Mouse (Mus musculus): Measurements from ENCODE around the gene Myog. TPM values are rescaled to one million over a fixed set of nuclear protein-coding genes. Genes with fewer than 3 reads are reported as not detected.

Myog gene
- polyA plus RNA-seq, 1 experiment from 2014 or later, result 13.1 TPM

Other genes starting within 250 kb of the Myog start
- 31.1 and 32.2 TPM in 2 replicates for gene Btg2, start 210.9 kb upstream of the Myog start, polyA plus RNA-seq (2015; fragmentation: Nextera tagmentation; extraction: Ambion mirVana)
- gene Chit1, start 178.7 kb upstream of the Myog start, polyA plus RNA-seq (2015; fragmentation: Nextera tagmentation; extraction: Ambion mirVana), result 0.30 and 0.31 TPM in 2 replicates
- 1.7 and 2.2 TPM in 2 replicates for gene Chil1, start 107.8 kb upstream of the Myog start, polyA plus RNA-seq (2015; fragmentation: Nextera tagmentation; extraction: Ambion mirVana)
- gene Mybph, start 96.5 kb upstream of the Myog start, polyA plus RNA-seq (2015; fragmentation: Nextera tagmentation; extraction: Ambion mirVana), result 6.1 and 9.3 TPM in 2 replicates
- gene Adora1, start 54.6 kb upstream of the Myog start, polyA plus RNA-seq (2015; fragmentation: Nextera tagmentation; extraction: Ambion mirVana), result 7.7 and 8.2 TPM in 2 replicates
- 2.9 and 3.0 TPM in 2 replicates for gene Ppfia4, start 42.9 kb downstream of the Myog start, polyA plus RNA-seq (2015; fragmentation: Nextera tagmentation; extraction: Ambion mirVana)
- 79.0 and 80.9 TPM in 2 replicates for gene Tmem183a, start 72.0 kb downstream of the Myog start, polyA plus RNA-seq (2015; fragmentation: Nextera tagmentation; extraction: Ambion mirVana)
- gene 4933406M09Rik, start 96.0 kb downstream of the Myog start, polyA plus RNA-seq (2015; fragmentation: Nextera tagmentation; extraction: Ambion mirVana), result 0.09 TPM in 1 of 2 replicates, not detected in the other
- gene Cyb5r1, start 115.6 kb downstream of the Myog start, polyA plus RNA-seq (2015; fragmentation: Nextera tagmentation; extraction: Ambion mirVana), result 35.6 and 38.1 TPM in 2 replicates
- 88.0 and 91.1 TPM in 2 replicates for gene Adipor1, start 125.4 kb downstream of the Myog start, polyA plus RNA-seq (2015; fragmentation: Nextera tagmentation; extraction: Ambion mirVana)
- 31.3 and 32.6 TPM in 2 replicates for gene Klhl12, start 165.5 kb downstream of the Myog start, polyA plus RNA-seq (2015; fragmentation: Nextera tagmentation; extraction: Ambion mirVana)
- 43.6 and 44.3 TPM in 2 replicates for gene Rabif, start 204.7 kb downstream of the Myog start, polyA plus RNA-seq (2015; fragmentation: Nextera tagmentation; extraction: Ambion mirVana)